Mouse (Mus musculus): ENCODE measurements at regions not wholly inside any gene's neighbourhood (a gene's known extent, or its start where the extent isn't known, plus 50 kb on each side); places are given as distances from the start of the nearest gene placed in this dataset.

DNA sequence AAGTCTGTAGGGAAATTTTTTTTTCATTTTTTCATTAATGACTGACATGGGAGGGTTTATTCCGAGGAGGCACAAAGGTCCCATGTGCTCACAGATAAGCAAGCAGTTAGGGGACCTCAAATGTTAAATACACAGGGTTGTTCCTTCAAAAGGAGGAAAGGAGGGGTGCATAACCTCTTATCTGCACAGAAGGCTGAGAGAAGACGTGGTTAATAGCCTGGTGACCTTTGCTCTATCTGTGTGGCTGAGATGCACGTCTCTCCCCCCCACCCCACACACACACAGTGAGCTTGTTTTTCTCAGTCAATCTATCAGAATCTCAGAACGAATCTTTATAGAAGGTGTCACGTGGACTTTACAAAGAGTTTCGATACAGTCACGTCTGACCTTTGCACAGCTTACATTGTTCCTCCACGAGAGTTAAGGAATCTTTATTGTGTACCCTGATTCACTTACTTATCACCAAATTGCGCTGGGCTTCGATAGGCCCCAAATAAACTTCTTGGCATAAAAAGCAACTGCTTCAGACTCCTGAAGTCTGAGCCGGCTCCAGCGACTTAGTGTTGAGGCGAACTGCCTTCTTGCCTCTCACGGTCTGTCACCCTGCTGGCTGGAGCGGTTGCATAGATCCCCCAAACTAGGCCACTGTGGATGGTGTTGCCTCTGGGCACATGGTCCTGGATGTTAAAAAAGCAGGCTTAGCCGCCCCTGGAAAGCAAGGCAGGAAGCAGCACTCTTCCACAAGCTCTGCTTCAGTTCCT is 63.1 kb upstream of the Ppm1b start:
- no peak overlapping the region for H3K4me3 ChIP-seq
- 79% methylated on average over 16 of the region's 16 CpGs for WGBS
- H3K36me3 ChIP-seq, result no peaks in the 10 kb centered on the region
- no peak overlapping the region for H3K4me2 ChIP-seq
- H3K27ac ChIP-seq (replicated peaks), result no peak overlapping the region
- no peaks in the 10 kb centered on the region for H3K9me3 ChIP-seq
- no peak overlapping the region for H3K9ac ChIP-seq
- no peaks in the 10 kb centered on the region for H3K27me3 ChIP-seq
- H3K4me1 ChIP-seq (replicated peaks), result no peaks in the 10 kb centered on the region
- ATAC-seq (ENCODE audit: low read depth), result no peak

DNA sequence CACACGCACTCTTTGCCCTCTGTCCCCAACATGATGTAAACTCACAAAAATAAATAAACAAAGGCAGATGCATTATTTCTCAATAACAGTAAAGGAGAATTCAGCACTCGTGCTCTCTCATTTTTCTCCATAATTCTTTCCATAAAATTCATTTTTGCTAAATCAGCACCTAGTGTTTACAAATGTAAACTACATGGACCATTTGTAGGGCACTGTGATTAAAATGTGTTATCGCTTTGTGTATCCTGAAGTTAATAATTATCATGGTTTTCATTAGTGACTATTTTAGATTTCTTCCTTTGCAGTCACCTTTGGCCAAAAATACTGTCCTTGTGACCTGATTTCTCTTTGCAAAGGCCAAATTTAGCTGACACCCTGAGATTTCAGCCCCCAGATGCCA is 61.0 kb upstream of the Ppm1b start:
- Histone ChIP-seq H3K36me3 (no peaks in the 10 kb centered on the region), H3K27ac (replicated peaks) (no peak overlapping the region), H3K4me1 (replicated peaks) (no peaks in the 10 kb centered on the region), H3K4me3 (no peak overlapping the region), H3K9me3 (no peaks in the 10 kb centered on the region), H3K4me2 (no peak overlapping the region), H3K9ac (no peak overlapping the region), H3K27me3 (no peaks in the 10 kb centered on the region)
- 82% methylated on average over 3 of the region's 3 CpGs for WGBS
- ATAC-seq (ENCODE audit: low read depth), result no peak

DNA sequence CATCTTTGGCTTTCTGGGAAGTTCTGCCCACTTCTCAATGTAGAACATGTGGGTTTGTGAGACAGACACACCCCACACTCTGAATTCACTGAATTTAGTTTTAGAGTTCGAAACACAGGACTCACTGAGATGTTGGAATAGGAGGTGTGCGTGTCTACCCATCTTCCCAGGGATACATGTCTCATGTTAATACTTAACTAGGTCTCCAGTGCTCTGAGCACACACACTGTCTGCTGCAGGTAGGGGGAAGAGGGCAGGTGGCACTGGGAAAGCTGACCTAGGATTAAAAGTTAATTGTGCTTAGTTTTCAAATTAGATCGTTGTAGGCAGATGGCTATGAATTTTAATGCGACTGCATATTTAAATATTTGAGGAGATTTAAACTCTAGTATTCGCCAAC is 60.0 kb upstream of the Ppm1b start:
- Histone ChIP-seq H3K27me3 (no peaks in the 10 kb centered on the region), H3K4me1 (replicated peaks) (no peaks in the 10 kb centered on the region), H3K4me2 (no peak overlapping the region), H3K9me3 (no peaks in the 10 kb centered on the region), H3K9ac (no peak overlapping the region), H3K27ac (replicated peaks) (no peak overlapping the region), H3K4me3 (no peak overlapping the region), H3K36me3 (no peaks in the 10 kb centered on the region)
- no peak for ATAC-seq (ENCODE audit: low read depth)
- WGBS, result 80% methylated on average over 5 of the region's 5 CpGs

DNA sequence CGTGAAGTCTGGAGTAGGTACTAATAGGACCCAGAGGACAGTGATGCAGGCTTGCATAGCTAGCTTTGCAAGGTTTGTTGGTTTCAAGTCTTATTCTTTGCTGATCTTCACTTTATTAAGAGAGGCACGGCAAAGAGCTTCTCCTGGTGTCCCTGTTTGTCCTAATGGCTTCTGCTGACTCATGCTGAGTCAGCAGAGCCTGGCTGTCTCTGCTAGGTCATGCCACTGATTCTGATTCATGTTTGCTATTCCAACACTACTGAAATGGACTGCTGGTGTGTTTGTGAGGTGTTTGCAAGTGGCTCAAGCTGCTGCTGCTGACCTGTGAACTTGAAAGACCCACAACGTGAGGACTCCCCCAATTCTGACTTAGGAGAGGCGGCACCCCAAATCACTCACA is 58.1 kb upstream of the Ppm1b start:
- ATAC-seq (ENCODE audit: low read depth), result no peak
- no peaks in the 10 kb centered on the region for H3K27me3 ChIP-seq
- no peak overlapping the region for H3K4me3 ChIP-seq
- no peaks in the 10 kb centered on the region for H3K9me3 ChIP-seq
- no peak overlapping the region for H3K27ac ChIP-seq (replicated peaks)
- H3K36me3 ChIP-seq, result no peaks in the 10 kb centered on the region
- no peak overlapping the region for H3K4me2 ChIP-seq
- WGBS, result 91% methylated on average over 4 of the region's 4 CpGs
- H3K4me1 ChIP-seq (replicated peaks), result no peaks in the 10 kb centered on the region
- no peak overlapping the region for H3K9ac ChIP-seq

DNA sequence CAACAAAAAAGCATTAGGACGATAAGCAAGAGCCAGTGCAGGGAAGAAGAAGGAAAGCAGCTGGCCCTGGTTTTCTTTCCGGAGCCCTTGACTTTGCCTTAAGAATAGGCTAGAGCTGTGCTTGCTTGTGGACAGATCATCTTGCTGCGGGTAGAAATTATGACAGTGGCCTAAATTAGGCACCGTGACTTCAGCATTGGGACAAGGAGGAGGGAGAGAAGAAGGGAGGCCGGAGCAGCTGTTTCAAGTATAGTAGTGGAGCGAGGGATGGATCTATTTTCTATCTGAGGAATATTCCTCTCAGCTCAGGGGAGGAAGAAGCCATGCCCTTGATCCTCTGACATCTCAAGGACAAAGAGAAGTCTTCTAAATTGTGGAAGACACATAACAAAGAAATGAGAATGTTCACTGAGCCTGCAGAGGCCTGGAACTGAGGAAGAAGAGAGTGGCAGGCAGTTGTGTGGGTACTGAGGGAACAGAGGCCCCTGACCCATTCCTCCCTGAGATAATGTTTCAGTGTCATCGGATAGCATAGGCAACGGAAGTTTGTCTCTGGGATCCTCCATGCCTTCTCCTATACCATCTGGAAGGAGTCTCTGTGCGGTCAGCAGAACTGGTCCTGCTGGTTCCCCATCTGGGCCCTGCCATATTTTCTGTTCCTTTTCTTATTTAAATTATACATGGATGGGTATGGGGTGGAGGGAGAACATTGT is 52.8 kb upstream of the Ppm1b start:
- Histone ChIP-seq H3K27ac (replicated peaks) (no peak overlapping the region), H3K4me1 (replicated peaks) (no peaks in the 10 kb centered on the region), H3K4me3 (no peak overlapping the region), H3K36me3 (no peaks in the 10 kb centered on the region), H3K9me3 (no peaks in the 10 kb centered on the region), H3K4me2 (no peak overlapping the region), H3K27me3 (no peaks in the 10 kb centered on the region), H3K9ac (no peak overlapping the region)
- WGBS, result 84% methylated on average over 9 of the region's 9 CpGs
- no peak for ATAC-seq (ENCODE audit: low read depth)
